Mouse (Mus musculus) adrenal gland, adult 18-20 months (tissue): ENCODE results near the gene Moap1. TPM values are rescaled to one million over a fixed set of nuclear protein-coding genes. Genes with fewer than 3 reads are reported as not detected.

Source experiments
- DNase-seq, 2 experiments: peaks; one replicate each; pipeline ENCODE4 v3.0.0; 2021 to 2022; ENCODE audit warnings: low spot score in 2 of 2
- long read RNA-seq, 2 experiments: library from polyadenylated mRNA; stranded (forward); transcript quantifications; one replicate each; pipeline ENCODE4 v2.0.0; 2021
- total RNA-seq, 2 experiments: library from RNA; stranded (reverse); gene quantifications; 1 replicate in 1 of 2; 2 replicates in 1 of 2; pipeline ENCODE4 v1.2.3; 2021

Moap1 gene
- total RNA-seq = 10 to 100 TPM in 1 of 2 experiments, 1 to 10 TPM in 1; 7.5 to 11.0 TPM
- long read RNA-seq, experiment 1, partial matches to known transcripts = 0 of 4 reads
- long read RNA-seq, experiment 1, other reads (novel, unspliced or antisense) = 0 of 4 reads
- long read RNA-seq, experiment 2, transcript Moap1-202 (2 exons, 1,284 nt) = major isoform, 6 of 7 reads
- long read RNA-seq, experiment 2, partial matches to known transcripts = 0 of 7 reads
- long read RNA-seq, experiment 2, other reads (novel, unspliced or antisense) = 0 of 7 reads

DNA sequence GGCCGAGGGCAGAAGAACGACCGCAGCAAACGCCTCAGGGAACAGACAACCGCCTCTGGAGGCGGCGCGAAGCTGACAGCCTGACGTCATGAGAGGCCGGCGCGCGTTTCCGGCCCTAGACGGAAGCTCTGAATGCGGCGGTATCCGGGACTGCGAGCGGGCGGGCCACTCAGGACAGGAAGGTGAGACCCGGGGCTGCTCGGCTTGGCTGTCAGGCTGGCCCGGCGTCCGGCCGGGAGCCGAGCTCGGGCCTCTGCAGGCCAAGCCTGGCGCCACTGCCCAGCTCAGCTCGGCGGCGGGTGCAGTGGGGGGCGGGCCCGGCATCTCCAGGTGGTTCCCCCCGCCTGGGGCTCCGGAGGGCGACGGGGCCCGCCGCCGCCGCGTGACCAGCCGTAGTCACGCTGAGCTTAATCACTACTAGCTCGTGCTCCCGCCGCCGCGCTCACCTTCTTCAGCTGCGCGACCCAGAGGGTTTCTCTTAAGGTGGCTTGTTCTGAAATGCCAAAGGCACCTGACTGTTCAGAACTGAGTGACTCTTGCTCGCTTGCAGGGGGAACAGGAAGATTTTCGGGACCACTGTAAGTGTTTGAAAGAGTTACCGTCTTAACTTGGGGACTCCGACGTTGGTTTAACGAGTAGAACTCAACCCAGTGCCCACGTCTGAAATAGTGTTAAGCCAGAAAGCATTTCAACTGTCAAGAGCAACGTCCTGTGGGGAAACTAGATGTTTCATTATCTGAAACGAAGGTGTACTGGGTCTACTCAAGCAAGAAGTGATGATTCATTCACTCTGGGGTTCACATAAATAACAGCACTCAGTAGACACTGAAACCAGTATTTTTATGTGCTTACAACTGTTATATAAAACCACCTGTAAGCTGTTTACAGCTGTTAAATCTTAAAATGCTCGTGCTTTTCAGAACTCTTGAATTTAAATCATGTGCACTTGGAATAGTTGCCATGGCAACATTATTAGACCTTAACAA is at the start of gene Moap1, which contains the start of gene Tmem251:
Gene Moap1, minus strand, starts transcription at position 73 of the 986 bp plus-strand sequence.
Gene Tmem251, plus strand, starts transcription at position 174 of the 986 bp plus-strand sequence.
- peak; percentile 87 for DNase-seq

DNA sequence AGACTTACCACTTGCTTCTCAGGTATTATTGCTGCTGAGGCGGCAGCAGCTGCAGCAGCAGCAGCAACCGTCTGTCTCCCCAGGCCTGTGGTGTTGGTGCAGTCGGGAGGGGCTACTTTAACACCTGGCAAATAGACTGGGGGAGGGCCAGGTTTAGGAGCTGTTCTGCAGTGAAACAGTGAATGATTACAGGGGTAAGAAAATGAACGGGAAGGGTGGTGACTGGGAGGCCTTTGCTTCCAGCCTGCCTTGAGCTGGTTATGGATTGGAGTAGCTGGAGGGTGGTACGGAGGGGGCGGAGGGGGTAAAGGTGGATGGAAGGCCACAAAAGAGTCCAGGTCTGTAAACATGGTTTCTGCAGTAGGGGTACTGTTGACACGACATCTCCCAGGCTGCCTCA is 44.5 kb upstream of the Moap1 start:
- no peak for DNase-seq

DNA sequence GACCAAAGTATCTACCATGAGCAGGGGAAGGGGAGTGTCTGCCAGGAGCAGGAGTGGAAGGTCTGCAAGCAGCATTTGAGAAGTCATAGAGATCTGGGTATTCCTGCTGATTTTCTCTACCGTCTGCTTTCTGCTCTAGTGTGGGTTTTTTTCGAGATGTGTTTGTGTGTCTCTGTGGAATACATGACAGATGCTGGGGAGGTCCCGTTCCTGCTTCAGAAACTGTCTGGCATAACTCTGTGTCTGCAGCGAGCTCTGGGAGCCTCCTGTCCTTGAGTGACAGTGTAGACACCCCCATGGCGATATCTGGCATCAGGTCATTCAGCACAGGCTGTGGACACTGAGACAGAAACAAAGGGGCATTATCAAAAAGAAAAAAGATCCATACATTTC is 42.1 kb upstream of the Moap1 start:
- DNase-seq = no peak

DNA sequence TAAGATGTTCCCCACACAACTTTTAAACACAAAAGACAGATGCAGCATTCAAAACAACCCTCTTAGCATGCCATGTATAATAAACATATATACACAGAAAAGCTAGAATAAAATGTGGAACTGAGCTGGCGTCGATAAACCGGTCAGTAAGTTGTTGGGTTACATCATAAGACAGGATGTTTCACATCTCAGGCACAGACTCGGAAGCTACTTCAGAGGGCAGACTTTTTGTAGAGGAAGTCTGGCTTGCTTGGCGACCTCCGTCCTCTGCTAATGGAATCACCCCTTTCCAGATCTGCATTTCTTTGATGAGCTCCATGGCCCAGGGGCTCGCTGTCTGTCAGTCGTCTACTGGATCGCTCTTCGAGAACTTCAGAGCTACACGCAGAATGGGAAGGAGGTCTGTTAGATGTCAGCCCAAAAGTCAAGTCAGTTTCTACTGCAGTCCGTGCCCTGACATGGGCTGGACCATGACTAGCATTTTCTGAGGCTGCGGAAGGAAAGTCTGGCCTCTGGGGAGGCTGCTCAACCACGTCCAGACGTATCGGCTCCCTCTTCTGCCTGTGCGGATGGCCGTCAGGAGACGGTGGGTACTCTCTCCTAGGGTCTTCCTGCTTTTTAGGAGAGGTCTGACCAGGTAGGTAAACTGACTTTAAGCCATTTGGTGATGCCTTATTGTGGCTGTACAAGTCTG is 41.6 kb upstream of the Moap1 start:
- DNase-seq = no peak

DNA sequence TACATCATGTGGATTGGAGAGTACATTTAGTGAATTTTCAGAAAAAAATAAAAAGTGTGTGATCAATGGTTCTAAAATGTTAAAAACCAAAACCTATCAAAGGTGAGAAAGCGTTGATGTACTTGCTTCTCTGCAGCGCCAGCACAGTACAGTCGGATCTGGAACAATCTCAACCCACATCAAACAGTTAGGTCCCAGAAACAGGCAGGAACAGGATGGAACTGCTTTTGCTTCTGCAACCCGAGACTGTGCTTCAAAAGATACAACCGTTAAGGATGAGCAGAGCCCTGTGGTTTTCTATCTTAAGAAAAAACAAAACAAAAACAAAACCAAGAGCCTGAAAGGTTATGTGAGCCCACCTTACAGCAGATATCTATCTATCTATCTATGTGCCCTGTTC is 39.4 kb upstream of the Moap1 start:
- DNase-seq = no peak

DNA sequence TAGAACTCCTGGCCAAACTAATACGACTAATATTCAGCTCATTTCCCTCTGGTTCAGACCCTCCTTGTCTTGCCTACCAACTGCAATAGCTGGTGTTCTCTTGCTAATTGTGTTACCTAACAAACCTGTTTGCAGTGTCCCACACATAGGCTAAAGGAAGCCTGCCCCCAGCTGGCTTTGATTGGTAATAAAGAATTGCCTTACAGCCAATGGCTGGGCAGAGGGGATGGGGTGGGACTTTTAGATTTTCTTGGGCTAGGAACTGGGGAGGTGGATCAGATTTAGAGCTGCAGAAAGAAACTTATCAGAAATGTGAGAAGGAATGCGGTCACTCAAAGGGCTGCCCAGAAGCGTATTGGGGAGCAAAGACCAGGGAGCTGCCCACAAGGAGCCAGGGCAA is 36.0 kb upstream of the Moap1 start:
- no peak for DNase-seq

DNA sequence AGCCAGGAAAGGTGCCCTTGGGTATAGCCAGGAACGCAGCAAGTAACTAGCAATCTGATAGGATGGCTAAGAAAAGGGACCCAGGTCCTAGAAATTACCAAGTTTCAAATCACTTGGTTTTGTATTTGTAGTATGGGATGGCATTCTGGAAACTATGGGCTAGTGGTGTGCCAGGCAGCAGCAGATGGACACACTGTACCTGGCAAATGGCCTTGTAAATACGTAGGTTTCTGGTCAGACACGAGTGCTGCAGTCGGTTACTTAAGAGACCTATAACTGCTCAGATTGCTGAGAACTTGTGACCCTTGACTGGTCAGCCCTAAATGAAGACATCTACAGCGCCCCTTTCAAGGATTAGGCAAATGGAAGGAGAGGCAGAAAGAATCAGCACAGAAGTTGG is 34.7 kb upstream of the Moap1 start:
- no peak for DNase-seq

DNA sequence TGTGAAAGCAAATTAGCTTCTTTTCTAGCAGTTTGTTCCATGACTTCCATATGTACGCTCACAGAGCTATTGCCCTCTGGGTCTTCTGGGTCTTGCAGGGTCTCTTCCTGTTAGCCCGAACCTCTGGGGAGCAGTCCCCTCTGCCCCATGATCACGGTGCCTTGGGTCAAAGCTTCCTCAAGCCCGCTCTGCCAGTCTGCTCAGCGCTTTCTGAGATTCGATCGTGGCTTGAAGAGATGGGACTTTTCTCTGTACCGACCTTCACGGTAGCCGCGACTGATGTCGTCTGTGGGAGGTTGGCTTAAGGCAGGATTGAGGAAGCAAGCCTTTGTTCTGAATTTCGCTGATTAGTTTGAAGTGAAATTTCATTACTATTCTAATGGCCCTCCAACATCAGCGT is 32.6 kb upstream of the Moap1 start:
- no peak for DNase-seq

DNA sequence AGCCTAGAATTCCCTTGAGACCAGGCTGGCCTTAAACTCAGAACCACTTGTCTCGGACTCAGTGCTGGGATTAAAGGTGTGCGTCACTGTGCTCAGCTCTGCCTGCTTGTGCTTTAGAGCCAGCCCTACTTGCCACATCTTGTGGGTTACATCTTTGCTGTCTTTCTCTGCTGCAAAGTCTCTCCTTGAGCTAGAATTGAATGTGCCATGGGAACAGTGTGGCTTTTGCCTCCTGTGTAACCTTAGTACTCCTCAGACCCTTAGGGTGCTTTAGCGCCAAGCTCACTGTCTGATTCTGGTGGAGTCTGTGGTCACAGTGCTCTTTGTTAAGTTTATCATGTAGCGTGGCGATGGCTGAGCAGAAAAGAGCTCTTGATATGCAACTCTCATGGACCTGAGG is 29.2 kb upstream of the Moap1 start:
- no peak for DNase-seq

DNA sequence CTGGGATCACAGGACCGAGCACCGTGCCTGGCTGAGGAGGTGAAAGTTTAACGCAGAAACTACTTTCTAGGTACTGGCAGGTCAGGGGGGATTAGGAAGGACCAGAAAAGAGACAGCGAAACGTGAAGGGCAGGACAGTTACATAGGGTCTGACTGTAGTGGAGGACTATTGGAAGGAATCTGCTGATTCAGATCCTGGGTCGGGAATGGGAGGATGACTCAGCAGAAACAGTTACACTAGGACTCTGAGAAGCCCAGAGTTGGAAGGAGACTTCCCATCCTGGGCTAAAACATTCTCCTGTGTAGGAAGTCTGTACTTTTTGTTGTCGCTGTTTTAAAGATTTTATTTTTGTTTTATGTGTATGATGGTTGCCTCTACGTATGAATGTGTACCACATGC is 28.1 kb upstream of the Moap1 start:
- DNase-seq = no peak

DNA sequence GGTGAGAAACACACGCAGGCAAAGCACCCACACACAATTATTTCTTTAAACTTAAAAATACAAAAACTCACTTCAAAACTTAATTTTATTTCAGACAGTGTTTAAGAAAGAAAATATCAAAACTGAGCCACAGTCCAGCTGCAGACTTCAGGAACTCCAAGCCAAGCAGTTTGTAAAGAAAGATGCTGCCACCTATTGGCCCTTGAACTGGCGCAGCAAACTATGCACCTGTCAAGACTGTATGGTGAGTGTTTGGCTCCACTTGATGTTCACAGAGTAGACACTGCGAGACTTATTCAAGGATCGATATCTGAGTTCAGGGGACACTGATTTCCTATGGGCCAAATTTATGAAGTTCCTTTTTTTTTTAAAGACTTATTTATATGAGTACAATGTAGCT is 25.5 kb upstream of the Moap1 start:
- no peak for DNase-seq

DNA sequence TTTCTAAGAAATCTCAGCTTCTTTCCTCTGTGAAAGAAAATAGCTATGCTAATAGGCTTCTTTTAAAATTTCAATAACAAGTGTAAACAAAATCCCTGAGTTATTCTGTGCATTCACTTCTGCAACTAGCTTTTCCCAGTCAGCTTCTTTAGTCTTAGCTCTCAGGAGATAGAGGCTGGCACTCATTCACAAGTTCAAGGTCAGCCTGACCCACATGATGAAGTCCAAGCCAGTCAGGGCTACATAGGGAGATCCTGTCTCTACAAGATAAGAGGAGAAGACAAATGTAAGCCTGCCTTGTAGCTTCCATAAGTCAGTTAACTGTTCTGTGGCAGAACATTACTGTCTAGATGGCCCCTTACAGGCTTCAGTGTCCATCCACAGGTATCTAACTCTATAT is 20.2 kb upstream of the Moap1 start:
- DNase-seq = no peak

DNA sequence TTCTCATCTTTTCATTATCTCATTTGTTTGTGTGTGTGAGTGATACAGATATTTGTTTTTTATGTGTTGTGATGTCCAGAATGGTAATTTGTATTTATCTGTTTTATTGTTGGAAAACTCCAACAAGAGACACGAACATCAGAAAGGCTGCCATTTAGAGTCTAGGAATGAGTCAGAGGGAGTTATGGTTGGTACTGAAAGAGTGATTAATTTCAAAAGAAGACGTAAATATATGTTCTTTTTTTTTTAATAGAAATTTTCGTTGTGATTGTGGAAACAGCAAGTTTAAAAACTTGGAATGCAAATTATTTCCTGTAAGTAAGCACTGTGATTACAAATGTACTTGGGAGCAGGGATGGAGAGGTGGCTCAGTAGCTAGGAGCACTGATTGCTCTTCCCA is 18.2 kb upstream of the Moap1 start:
- DNase-seq = no peak

DNA sequence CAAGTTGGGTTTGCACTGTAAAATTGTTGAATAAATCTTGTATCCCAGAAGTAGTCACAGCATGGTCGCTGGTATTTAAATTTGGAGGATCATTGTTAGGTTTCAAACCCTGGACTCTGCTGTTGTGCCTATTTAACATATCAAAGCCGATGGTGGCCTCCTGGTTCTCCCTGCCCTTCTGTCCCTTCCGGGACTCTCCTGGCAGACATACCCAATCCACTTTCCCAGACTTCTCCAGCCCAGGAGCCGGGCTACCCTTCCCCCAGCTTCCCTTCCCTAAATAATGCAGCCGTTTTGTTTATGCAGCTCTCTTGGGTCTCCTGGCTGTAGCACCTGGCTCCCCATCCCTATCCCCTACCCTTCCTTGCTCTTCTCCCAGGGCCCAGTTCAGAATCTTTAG is 15.5 kb upstream of the Moap1 start:
- DNase-seq = no peak

DNA sequence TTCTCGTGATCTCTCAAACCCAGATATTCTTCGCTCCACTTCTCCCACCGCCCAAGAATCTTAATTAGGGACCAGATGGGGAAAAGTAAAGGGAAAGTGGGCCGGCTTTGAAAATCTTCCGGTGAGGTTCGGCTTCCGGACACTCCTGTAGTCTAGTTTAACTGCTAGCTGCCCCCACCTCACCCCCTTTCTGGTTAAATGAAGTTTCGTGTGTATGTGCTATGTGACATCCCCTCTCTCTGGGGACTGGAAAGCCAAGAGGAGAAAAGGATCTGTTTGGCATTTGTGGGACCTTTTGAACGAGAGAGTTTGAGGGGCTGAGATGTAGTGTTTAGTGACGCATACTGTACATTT is 14.9 kb upstream of the Moap1 start, which contains the start of gene Gm20604:
Gene Gm20604, minus strand, starts transcription at position 270 of the 354 bp plus-strand sequence.
- DNase-seq = no peak

DNA sequence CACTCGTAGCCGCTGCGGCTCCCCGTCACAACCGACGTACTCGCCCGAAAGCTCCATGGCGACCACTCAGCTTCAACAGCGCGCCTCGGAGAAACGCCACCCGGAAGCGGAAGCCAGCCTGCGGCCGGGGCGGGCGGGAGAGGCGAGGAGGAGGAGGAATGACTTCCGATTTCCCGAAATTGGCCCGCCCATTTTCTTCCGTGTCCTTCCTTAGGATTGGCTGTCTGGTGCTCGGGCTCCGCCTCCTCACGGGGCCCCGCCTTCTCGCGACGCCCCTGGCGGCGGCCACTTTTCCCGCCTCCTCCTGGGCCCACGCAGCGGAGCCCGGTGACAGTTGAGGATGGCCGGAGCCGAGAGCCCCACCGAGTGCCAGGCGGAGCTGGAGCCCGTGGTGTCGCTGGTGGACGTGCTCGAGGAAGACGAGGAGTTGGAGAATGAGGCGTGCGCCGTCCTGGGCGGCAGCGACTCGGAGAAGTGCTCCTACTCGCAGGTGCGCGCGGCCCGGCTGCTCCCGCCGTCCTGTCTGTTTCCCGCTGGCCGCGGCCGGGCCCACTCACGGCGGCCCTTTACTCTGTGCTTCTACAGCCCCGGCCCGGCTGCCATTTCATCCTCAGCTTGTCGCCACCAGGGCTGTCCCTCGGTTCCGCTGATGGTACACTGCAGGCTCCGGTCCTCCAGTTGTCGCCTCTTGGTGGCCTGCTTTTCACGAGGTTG is 14.4 kb upstream of the Moap1 start, which contains the start of the genes Gm28051, Gon7 and Ubr7:
Gene Gm28051, minus strand, starts transcription at position 77 of the 714 bp plus-strand sequence.
Gene Gon7, minus strand, starts transcription at position 115 of the 714 bp plus-strand sequence.
Gene Ubr7, plus strand, starts transcription at position 279 of the 714 bp plus-strand sequence.
- DNase-seq = peak; percentile 90 to 92

DNA sequence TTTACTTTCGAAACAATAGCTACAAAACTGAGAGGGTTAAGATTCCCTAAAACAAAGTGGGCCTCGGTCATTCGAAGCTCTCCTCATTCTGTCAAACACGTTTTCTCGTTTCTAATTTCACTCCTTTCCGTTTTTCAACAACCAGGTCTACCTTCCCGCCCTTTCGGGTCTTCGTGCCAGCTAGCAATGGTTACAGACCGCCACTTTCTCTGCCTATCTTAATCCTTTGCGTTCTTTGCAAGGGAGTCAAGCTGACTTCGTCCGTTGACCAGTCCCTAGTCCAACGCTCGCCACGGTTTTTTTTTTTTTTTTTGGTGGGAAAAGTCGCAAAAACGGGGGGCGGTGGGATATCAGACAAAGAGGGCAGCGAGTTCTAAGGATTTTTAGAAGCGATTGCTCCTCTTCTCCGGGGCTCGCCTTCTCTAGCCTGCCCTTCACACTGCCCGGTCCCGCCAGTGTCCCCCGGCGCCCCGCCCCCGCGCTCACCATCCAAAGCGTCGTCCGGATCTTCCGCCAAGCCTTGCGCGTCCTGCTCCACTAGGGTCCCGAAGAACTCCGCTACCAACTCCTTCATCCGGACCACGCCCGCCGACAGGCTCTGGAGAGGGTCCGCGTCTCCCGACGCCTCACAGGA is 13.7 kb upstream of the Moap1 start:
- DNase-seq = peak in 1 of 2 experiments; percentile 84

DNA sequence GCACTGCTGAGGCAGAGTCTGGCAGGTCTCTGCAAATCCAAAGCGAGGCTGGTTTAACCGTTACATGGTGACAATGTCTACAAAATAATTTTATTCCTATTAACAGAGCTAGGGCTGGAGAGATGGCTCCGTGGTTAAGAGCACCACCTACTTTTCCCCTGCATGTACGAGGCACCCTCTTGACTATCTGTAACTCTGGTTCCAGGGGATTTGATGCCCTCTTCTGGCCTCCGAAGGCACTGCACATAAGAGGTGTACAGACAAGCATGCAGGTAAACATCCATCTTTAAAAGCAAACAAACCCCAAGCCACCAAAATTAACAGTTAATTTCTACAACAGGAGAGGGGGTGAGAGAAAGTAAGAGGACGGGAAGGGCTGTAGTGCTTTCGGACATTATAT is 12.8 kb upstream of the Moap1 start:
- DNase-seq = no peak

DNA sequence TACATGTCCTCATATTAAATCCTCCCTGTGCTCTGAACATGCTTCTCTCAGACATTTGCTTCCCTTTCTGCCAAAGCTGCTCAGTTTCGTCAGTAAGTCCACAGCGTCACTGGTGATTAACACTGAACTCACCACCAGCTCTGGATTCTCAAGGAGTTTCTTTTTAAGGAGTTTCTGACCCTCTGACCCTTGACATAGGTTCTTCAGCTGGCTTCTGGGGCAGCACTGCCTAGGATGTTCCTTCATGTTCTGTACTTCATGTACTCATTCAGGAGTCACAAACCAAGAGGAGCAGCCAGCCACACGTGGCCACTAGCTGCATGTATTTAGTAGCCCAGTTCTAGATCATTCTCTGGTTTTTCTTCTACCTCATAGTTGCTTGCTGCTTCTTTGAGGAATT is 4.8 kb upstream of the Moap1 start:
- no peak for DNase-seq

DNA sequence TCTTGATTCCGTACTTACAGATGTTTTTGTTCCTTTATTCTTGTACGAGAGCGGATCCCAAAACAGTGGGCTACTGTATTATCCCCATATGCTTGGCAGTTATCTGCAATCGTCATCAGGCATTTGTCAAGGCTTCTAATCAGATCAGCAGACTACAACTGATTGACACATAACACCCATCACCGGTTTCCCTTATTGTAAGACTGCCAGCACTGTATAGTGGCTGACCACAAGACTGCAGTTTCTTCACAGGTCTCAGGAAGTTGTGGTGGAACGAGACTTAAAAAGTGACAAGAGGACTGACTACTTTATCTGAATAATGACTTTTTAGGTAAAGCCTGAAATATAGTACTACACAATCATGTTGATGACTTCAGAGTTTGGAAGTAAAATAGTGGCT is 1.4 kb upstream of the Moap1 start:
- no peak for DNase-seq
